Mouse (Mus musculus): ENCODE data around the gene Dclk1.

The Dclk1 gene

DNA sequence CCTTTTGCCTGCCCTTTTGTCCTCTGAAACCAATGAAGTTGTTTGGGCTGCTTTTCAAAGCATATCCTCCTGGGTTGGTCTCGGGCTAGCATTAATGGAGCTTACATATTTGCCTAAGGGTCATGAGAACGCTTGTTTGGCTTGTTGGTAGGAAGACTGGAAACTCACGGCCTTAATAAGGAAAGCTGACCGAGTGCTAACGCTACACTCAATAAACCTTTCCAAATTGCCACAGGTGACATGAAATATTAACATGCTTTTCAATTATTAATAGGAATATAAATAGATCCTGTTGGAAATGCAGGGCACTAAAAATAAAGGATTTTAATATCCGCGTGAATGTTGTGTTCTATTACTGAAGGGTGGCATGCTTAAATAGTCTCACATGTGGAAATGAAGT lies 257.1 kb downstream of the Dclk1 start:
- no peak for DNase-seq (ENCODE audit: low spot score in 2 of 2)

DNA sequence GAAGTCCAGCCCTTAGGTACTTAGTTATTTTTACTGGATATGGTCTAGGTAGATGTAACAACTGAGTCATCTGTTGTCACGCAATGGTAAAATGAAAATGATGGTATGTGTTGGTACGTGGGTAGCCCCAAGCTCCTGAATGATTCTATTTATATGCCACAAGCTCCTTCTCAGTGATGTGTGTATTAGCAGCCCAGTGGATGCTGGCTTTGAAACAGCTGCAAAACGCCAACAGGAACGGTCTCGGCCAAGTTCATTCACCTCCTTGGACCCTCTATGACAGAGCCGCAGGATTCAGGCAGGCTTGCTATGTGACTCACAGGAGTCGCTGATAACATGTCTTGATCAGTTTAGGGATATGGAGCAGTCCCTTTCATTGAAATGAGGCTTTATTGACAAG lies 268.0 kb downstream of the Dclk1 start:
- DNase-seq (ENCODE audit: low spot score in 2 of 2): no peak

DNA sequence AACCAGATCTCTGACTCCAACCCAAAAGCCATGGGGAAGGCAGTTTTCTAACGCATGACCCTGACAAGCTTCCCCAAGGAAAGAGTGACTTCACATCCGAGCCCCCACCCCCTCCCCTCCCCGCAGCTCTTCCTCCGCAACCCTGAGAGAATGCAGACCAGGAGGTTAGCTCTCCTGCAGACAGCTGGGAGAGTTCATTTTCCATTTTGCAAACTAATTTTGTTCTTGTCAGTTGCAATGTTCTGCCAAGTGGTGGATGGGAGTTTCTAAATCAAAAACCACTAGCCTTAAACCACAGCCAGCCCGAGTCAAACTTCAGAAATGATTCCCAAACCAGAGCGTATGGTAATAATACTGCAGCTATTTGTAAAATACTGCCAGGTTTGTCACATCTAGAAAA lies 269.5 kb downstream of the Dclk1 start:
- DNase-seq (ENCODE audit: low spot score in 2 of 2): no peak

DNA sequence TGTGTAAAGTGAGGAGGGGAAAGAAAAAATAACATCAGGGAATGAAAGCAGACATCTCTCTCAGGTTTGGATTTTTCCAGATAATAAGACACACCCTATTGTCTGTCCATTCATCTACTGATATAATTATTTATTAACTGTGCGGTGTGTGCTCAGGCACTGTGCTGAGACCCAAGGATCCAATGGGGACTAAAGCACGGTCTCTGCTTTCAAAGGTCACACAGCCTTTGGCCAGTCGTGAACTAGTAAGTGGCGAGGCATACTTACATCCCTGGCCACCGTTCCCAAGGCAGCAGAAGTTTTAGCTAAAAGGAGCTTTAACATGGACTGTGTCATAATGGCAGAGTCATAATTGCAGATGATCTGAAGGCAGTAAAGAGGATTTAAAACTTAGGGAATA lies 273.8 kb downstream of the Dclk1 start:
- DNase-seq (ENCODE audit: low spot score in 2 of 2): no peak

DNA sequence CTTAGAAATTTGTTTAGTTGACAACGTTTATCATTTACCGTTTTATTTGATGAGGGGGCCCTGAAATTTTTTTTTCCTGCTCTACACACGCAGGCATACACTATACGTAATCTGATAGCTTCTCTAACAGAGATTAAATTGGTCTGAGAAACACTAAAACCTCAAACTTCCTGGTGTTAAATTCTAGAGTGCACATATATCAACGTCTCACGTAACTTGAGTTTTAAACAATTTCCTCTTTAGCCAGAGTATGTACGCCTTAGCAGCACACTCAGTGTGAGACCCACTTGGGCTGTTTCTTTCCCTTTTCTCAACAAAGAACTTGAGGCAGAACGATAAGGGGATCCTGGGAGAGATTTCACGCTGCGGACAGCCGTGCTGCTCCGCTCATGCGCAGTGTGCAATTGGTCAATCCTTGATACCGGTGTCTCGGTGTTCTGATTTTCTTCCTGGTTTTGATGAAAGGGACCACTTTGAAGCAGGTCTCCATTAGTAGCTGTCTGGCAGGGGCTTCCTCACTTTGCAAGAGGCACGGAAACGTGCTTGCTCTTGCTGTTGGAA lies 275.4 kb downstream of the Dclk1 start:
- DNase-seq (ENCODE audit: low spot score in 2 of 2): no peak

DNA sequence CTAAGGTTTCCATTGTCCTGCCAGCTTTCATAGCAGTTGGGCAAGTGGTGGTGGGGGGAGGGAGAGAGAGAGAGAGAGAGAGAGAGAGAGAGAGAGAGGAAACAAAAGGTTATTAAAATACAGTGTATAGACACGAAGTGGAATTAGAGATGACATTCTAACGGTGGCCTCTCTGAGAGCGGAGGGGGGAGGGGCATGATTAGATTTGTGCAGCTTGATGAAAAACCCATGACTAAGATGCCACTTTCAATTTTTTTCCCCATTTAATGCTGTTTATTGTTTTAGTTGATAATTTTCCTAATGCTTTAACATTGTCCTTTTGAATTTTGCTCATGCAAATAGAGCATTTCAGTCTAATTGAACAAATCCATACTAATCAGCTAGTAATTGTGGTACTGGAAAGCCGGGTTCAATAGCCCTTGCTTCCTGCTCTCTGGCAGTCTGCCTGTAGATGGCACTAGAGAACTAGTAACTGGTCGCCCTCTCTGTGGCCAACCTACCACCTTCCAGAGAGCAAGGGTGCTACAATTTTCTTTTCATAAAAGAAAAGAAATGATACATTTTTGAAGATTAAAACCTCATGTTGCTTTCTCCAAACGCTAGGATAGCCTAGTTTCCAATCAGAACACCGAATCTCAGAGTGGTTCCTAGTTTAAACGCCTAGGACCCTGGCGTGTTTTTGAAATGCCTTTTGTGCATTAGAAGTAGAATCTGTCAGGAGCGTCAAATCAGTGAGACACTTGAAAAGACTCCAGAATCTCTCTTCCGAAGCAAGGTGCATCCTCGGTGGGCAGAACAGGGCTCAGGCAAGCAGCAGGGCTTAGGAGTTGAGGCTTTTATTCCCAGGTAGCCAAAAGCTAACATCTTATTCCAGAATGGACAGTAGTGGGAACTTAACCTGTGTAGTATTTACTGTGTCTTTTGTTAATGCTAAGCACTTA lies 278.3 kb downstream of the Dclk1 start:
- DNase-seq (ENCODE audit: low spot score in 2 of 2): peak; percentile 40 to 69

DNA sequence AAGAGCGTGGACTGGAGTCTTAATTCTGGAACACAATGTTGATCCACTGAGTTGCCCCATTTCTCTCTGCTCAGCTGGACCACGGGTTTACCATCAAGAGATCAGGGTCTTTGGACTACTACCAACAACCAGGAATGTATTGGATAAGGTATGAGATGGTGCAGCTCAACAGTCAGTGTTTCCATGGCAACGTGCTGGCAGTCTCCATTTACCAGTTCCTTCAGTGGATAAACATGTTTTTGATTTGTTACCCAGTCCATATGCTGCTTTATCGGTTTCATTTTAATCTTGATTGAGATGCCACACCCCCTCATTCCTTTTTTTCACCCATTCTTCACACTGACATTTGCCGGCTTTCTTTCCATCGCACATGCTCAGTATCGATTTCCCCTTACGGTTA lies 279.6 kb downstream of the Dclk1 start:
- no peak for DNase-seq (ENCODE audit: low spot score in 2 of 2)

DNA sequence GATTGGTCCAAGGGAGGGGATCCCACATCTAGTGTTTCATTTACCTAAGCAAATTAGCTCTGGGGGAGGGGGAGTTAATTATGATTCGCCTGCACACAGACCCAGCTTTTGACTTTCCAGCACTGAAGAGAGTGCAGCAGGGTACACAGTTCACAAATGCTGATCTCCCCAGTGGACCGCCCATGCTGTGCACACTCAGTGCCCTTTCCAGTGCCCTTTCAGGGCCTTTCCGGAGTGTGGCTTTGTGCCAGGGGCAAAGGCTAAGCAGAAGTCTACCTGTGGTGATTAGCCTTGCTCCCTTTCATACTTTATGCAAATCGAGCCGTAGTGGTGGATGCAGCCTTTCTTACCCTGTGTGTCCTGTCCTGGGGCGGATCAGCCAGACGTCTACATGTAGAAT lies 281.1 kb downstream of the Dclk1 start:
- DNase-seq (ENCODE audit: low spot score in 2 of 2): no peak

DNA sequence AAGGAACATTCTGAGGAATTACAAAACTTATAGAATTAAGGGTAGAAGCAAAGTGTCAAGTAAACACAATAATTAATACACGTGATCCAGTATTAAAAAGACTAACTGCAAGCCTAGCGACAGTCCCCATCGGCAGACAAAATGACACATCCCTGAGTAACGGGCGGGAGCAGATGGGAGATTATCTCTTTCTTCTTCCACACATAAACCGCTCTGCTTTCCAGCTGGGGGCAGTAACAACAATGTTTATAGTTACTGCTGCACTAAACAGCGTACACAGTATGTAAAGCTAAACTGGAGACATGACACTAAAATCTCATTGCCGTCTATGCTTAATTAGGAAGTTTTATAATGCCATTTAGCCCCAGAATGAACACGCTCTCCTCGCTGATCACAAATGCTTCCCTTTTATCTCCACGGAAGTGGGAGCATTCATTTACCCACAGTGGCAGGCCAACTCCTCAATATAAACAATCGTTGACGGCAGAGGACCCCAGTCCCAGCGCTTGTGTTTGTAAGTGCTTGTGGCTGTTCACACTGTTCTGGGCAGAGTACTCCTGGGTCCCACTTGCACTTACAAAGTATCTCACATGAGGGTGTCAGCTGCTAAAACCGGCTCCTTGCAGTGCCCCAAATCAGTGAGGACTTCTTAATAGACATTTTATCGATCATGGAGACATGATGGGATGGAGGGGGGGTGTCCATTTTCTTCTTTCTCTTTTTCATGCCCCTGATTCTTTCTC lies 281.7 kb downstream of the Dclk1 start:
- DNase-seq (ENCODE audit: low spot score in 2 of 2): no peak

DNA sequence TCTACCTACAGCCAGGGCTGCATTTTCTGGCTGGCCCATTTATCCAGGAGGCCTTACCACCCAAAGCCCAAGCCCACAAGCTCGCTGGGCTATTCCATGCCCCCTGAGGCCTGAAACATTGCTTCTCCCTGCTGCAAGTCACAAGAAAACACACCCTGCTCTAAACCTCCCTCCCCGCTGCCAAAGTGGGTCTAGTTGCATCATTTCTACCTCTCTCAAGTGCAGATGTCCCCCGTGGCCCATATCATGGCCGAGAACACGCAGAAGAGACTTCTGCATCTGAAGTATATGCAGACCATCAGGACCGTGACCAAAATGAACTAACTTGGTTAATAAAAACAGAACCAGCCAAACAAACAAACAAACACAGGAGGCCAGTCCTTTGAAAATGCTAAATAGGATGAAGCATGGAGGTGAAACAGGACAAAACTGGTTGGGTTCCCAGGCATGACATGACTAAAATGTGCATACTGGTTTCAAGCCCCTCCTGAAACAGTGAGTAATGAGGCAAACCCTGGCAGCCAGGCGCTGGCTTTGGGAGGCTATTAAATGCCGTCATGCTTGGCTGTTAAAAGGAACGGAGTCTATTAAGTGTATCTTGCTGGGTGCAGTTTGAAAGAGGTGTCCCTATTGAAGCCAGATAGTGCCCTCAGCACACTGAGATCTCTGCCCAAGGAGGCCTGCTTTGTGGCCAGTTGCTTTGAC lies 282.5 kb downstream of the Dclk1 start:
- DNase-seq (ENCODE audit: low spot score in 2 of 2): no peak

DNA sequence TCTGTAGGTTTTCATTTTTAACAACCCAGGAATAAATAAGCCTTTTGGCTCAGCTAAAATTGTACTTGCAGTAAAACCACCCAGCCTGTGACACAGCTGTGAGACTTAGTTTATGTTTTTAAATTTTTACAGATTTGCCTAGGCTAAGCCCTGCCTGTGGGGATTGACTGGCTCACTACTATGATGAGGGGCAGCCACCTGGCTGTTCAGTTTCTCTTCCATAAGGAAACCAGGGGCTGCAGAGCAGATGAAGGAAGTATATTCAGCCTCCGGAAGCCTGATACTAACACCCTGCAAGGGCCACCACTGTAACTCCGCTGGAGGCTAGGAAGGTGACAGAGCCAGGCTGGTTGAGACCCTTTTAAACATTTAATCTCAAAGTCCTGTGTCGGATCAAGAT lies 284.3 kb downstream of the Dclk1 start:
- DNase-seq (ENCODE audit: low spot score in 2 of 2): no peak

DNA sequence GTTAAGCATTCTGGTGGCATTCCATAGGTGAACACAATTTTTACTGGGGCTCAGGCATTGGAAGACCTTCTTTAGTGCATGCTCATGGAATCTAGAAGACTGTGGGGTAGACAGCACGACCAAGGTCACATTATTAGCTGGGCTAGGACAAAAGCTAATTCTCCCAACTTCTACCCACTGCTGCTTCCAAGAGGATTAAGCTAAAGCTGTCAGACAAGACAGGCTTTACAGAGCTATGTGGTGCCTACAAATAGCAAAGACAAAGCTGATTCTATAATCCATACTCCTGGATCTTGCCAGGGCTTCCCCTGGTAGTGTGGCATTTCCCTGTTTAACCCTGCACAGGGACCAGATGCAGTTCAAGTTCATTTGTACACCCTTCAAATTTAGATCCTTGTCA lies 285.4 kb downstream of the Dclk1 start:
- no peak for DNase-seq (ENCODE audit: low spot score in 2 of 2)

DNA sequence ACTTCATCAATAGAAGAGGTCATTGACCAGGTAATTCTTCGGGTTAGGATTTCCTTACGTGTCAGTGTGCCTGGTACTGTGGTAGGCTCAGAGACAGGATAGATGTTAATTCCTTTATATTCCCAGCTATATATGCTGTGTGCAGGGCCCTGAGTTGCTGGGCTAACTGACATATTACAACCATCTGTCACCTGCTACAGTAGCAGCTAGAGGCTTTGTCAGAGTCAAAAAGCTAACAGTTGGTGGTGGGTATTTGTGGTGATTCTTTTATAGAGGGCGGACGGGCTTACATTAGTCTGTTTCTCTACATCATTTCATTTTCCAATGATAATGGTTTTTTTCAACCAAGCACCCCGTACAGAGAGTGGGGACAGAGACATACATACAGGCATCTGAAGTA lies 285.8 kb downstream of the Dclk1 start:
- no peak for DNase-seq (ENCODE audit: low spot score in 2 of 2)

DNA sequence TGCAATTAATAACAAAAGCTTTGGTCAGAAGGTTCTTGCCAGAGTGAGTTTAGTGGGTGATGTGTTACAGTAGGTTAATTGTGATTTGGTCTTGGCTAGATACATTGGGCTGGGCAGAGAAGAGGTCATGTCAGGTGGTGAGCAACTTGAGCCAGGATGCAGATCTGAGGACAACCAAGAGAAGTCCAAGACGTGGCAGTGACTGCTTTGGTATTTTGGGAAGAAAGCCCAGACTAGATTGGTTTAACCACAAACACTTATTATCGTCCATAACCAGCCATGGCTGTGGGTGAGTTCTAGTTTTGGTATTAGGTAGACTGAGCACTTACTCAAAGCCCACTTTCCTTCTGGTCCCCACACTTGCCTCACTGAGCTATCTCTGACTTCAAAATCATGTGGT lies 287.2 kb downstream of the Dclk1 start:
- DNase-seq (ENCODE audit: low spot score in 2 of 2): no peak

DNA sequence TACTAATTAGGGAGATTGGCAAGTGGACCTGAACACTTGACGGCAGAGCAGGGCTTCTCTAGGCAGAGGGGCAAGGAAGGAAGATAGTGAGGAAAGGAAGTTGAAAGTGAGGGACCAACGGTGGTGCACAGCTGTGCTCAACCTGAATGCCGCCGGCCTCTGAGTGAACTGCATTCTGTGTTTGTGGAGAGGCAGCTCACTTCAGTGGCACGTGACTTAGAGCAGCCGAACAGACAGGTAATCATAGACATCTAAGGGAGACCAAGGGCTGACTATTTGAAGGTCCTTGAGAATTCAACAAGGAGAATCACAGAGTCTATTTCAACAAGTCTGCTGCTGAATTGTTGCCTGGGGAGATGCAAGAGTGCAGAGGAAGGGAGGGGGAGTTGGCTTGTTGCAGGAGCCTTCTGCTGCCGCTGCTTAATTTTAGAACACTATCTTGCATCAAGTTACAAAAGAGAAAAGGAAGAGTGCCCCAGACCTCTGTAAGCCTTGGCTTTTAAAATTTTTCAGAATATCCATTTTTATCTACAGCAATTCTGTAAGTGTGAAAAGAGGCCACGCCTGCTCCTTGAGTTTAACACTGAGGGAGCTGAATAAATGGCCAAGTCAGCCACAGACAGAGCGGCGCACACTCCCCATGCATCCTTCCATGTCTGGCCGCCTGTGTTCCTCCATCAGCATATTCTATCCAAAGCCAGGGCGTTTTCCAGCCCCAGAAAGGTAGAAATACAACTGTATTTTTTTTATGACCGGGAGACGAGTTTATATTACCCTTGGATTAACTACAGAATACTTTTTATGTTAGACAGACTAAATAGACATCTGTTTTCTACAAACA lies 289.3 kb downstream of the Dclk1 start:
- no peak for DNase-seq (ENCODE audit: low spot score in 2 of 2)

DNA sequence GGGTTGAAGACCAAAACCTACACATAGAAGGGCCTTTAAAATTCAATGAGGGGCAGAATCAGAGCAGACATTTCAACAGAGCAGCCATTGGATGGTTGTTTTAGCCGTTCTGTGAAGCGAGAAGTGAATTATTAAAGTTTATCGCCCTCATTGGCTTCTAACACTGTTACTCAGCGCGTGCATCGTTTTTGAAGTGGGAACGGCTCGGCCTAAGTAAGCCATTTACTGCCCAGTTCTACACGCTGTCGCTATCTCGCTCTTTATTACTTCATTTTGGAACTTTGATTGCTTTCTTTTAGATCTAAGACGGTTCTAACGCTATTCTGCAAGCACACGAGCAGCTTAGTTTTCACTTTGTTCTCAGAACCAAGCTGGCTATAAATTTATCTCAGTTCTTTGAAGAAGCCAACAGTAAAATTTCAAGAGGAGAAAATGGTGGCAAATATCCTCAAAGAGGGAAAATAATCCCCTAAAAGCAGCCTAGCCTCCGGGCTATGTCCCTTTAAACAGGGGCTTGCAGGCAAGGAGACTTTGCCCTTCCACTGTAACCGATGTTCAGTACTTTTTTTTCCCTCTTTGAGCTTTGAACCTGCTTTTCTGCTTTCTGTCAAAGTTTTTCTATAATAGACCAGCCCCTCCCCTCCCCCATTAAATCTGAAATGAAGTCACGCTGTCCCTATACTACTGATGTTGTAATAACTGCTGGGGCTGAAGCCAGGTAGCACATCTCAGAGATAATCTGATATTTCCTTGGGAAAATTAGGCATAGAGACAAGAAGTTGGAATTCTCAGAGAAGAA lies 290.2 kb downstream of the Dclk1 start:
- DNase-seq (ENCODE audit: low spot score in 2 of 2): no peak

DNA sequence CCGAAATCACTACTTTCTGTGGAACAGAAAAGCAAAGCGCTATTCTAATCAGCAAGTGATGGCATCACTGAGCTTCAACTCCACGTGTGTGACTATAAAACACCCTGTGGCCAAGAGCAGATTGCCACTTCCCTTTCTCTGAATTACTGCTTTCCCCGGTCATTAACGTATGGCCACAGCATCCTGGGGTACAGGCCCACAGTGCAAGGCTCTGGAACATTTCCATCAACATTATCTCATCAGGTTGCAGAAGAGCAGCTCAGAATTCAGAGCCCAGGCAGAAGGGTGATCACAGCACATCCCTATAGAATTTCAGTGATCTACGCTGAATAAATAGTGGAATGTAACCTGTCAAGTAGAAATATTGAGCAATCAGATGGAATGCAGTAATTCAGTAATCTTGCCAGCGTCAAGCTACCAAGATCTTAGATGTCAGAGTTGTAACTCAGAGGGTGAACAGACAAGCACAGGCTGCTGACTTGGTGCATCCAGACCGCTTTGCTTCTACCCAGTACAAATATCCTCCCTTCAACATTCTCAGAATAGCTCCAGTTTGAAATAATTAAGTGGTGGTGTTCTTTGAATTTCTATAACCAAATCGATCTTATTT lies 293.5 kb downstream of the Dclk1 start:
- DNase-seq (ENCODE audit: low spot score in 2 of 2): no peak

DNA sequence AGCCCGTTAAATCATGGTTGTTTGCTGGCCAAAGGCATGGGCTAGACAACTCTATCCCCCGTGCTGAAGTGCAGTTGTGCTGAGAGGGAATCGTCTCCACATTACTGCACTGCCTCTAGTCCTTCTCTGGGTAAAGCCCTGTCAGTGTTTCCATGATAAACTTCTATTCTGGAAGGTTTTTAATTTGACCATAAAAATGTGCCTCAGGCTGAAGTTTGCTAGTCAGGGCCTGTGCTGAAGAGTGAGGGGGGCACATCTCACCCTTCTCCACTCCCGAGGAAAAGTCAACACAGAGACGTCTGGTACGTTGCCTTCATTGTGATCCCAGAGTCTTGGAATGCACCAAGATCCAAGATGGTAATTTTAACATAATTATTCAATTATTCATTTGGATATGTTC lies 294.7 kb downstream of the Dclk1 start:
- no peak for DNase-seq (ENCODE audit: low spot score in 2 of 2)

DNA sequence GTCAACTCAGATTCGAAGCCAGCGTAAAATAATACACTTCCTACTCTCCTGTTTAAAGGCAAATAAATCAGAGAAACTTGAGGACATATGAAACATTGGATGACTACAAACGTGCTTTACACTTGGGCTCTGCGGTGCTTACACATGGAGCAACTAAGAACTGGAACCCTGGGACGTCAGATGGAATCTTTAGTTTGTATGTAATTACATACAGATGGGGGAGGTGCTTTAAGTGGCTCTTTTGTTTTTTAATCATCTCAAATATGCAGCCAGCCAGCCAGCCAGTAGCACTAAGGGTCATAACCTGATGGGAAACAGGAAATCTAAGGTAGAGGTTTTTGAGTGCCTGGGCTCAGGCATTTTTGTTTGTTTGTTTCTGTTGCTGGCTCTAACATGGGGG lies 295.6 kb downstream of the Dclk1 start:
- DNase-seq (ENCODE audit: low spot score in 2 of 2): no peak

DNA sequence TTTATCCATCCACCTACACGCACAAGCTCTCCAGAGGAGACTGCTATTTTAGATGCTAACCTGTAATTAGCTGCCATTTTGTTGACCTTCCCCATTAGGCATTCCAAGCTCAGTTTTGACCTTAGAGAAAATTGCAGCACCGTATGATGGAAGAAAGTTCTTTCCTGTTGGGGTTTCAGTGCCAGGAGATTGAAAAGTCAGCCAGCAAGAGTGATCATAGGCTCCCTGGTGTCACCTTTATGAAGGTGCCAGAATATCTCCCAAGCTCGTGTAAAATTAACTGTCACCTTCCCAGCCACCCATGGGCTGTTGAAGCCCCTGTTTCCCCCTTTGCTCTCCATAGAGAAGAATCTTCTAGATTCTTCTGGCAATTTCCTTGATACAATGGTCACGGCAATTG lies 297.2 kb downstream of the Dclk1 start:
- DNase-seq (ENCODE audit: low spot score in 2 of 2): no peak

Data from urinary bladder, postnatal 4 days (tissue).